Mouse (Mus musculus): Measurements from ENCODE around the gene Ctcfl.
A peak's percentile ranks its signal among the peaks of the same experiment; 100 is the strongest.

The Ctcfl gene

GRCm38 (mm10) chr2:173056303-173056881 lies 62.9 kb downstream of the Ctcfl start:
- DNase-seq (ENCODE audit: low read depth, low spot score), result peak; percentile 46
- Histone ChIP-seq H3K36me3 (ENCODE audit: control insufficient read depth, insufficient read depth, low read length, poor library complexity, severe bottlenecking) (no peaks in the 10 kb centered on the region), H3K27me3 (ENCODE audit: control insufficient read depth, insufficient read depth, low read length, poor library complexity, severe bottlenecking) (no peaks in the 10 kb centered on the region)

- no peaks in the 10 kb centered on the region for H3K27me3 ChIP-seq (ENCODE audit: control insufficient read depth, insufficient read depth, low read length, poor library complexity, severe bottlenecking)
- H3K36me3 ChIP-seq (ENCODE audit: control insufficient read depth, insufficient read depth, low read length, poor library complexity, severe bottlenecking), result no peaks in the 10 kb centered on the region
- peak; percentile 81 for DNase-seq (ENCODE audit: low read depth, low spot score)
Observed at GRCm38 (mm10) chr2:173053846-173054245, 65.5 kb downstream of the Ctcfl start.

- no peak for DNase-seq (ENCODE audit: low read depth, low spot score)
- Histone ChIP-seq H3K27me3 (ENCODE audit: control insufficient read depth, insufficient read depth, low read length, poor library complexity, severe bottlenecking) (no peaks in the 10 kb centered on the region), H3K36me3 (ENCODE audit: control insufficient read depth, insufficient read depth, low read length, poor library complexity, severe bottlenecking) (no peaks in the 10 kb centered on the region)
Observed at GRCm38 (mm10) chr2:173052881-173053280, 66.4 kb downstream of the Ctcfl start.

DNA sequence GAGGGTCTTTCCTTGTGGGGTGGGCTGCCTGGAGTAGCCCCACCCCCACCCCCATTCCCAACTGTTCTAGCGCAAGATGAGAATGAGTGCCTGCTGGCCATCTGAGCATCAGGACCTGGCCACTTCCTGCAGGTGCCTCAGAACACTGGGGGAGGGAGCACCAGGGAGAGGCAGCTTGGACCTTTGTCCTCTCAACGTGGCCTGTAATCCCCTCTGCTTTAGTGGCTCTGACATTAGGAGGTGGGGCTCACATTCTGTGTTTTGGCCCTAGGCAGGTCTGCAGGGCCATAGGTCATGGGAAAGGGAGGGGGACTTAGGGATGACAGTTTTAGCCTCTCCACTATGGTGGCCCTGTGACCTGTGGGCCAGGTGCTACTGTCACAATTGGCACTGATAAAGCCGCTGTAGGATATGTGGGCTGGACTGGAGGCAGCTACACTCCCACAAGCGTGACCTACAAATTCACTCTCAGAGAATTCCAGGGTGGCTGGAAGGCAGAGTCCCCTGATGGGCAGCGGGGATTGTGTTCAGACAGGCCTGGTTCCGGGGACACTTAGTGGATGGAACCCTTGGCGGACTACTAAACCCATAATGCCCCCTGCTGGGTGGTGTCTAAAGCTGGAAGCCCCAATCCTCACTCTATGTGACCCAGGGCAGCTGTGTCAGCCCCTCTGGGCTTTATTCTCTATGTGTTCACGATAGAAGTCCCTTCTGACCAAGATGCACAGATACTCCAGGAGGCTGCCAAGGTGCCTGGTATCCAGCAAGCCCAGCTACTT lies 68.5 kb downstream of the Ctcfl start:
- Histone ChIP-seq H3K27me3 (ENCODE audit: control insufficient read depth, insufficient read depth, low read length, poor library complexity, severe bottlenecking) (no peaks in the 10 kb centered on the region), H3K36me3 (ENCODE audit: control insufficient read depth, insufficient read depth, low read length, poor library complexity, severe bottlenecking) (no peaks in the 10 kb centered on the region)
- DNase-seq (ENCODE audit: low read depth, low spot score), result no peak

GRCm38 (mm10) chr2:173049817-173050216 lies 69.5 kb downstream of the Ctcfl start:
- H3K36me3 ChIP-seq (ENCODE audit: control insufficient read depth, insufficient read depth, low read length, poor library complexity, severe bottlenecking), result no peaks in the 10 kb centered on the region
- no peaks in the 10 kb centered on the region for H3K27me3 ChIP-seq (ENCODE audit: control insufficient read depth, insufficient read depth, low read length, poor library complexity, severe bottlenecking)
- peak; percentile 62 for DNase-seq (ENCODE audit: low read depth, low spot score)

GRCm38 (mm10) chr2:173049231-173049630 lies 70.1 kb downstream of the Ctcfl start:
- no peaks in the 10 kb centered on the region for H3K27me3 ChIP-seq (ENCODE audit: control insufficient read depth, insufficient read depth, low read length, poor library complexity, severe bottlenecking)
- no peaks in the 10 kb centered on the region for H3K36me3 ChIP-seq (ENCODE audit: control insufficient read depth, insufficient read depth, low read length, poor library complexity, severe bottlenecking)
- no peak for DNase-seq (ENCODE audit: low read depth, low spot score)

DNA sequence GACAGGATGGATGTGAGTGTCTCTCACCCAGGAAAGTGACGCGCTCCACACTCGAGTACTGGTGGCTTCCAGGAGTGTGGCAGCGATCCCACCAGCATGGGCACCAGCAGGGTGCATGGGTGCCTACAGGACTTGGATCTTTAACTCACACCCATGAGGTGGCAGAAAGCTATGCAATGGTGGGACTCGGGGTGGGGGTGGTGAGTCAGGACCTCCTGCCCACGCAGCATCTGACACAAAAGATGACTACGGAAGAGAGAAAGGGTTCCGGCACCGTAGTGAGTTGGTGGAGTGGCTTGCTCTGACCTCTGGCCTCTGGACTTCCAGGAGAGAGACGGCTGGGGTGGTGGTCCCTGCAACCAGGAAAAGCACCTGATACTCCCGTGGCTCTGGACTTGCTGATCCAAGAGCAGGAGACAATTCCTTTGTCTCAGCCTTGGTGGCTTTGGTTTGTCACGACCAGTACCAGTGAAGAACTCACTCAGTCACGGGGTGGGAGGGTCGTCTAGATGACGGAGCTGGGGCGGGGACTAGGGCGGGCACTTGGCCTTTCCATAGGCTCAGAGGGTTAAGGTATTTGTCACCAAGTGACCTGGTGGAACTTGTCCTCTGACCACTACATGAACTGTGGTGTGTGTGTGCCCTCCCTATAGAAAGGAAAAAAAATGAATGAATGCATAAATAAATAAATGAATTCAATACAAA lies 71.1 kb downstream of the Ctcfl start:
- Histone ChIP-seq H3K27me3 (ENCODE audit: control insufficient read depth, insufficient read depth, low read length, poor library complexity, severe bottlenecking) (no peaks in the 10 kb centered on the region), H3K36me3 (ENCODE audit: control insufficient read depth, insufficient read depth, low read length, poor library complexity, severe bottlenecking) (no peaks in the 10 kb centered on the region)
- DNase-seq (ENCODE audit: low read depth, low spot score), result no peak

- no peak for DNase-seq (ENCODE audit: low read depth, low spot score)
Observed at GRCm38 (mm10) chr2:173047471-173047870, 71.9 kb downstream of the Ctcfl start.

DNA sequence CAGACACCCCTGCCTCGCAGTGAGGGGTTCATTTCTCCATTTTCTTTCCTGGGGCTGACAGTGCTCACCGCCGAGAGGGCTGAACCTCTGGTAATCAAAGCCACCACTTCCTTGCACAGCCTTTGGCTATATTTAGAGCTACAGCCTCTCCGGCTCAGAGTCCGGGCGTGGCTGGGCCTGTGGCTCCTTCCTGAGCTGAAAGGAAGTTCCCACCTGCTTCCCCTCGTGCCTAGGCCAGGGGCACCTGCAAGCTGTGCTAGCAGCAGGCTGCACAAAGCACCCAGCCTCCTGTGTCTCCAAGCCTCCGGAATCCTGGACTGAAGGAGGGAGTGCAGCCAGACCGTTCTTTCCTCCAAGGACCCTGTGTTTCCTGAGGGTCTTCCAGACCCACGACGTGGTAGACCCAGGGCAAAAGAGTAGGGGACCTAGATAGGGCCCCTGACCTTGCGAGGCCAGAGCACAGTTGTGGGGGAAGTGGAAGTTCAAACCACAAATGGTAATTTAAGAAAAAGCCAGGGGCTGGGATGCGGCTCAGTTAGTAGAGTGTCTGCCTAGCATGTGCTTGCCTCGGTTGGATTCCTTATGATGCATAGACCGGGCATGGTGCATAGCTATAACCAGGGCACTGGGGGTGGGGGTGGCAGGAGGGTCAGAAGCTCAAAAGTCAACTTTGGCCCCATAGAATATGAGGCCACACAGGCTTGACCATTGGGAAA lies 72.6 kb downstream of the Ctcfl start:
- Histone ChIP-seq H3K27me3 (ENCODE audit: control insufficient read depth, insufficient read depth, low read length, poor library complexity, severe bottlenecking) (no peaks in the 10 kb centered on the region), H3K36me3 (ENCODE audit: control insufficient read depth, insufficient read depth, low read length, poor library complexity, severe bottlenecking) (no peaks in the 10 kb centered on the region)
- peak; percentile 74 for DNase-seq (ENCODE audit: low read depth, low spot score)

More at GRCm38 (mm10) chr2:173047471-173047870, 71.9 kb downstream of the Ctcfl start:
- Histone ChIP-seq H3K36me3 (ENCODE audit: control insufficient read depth, insufficient read depth, low read length, poor library complexity, severe bottlenecking) (no peaks in the 10 kb centered on the region), H3K27me3 (ENCODE audit: control insufficient read depth, insufficient read depth, low read length, poor library complexity, severe bottlenecking) (no peaks in the 10 kb centered on the region)

GRCm38 (mm10) chr2:173044198-173044970 lies 74.9 kb downstream of the Ctcfl start:
- Histone ChIP-seq H3K27me3 (ENCODE audit: control insufficient read depth, insufficient read depth, low read length, poor library complexity, severe bottlenecking) (no peaks in the 10 kb centered on the region), H3K36me3 (ENCODE audit: control insufficient read depth, insufficient read depth, low read length, poor library complexity, severe bottlenecking) (no peaks in the 10 kb centered on the region)
- no peak for DNase-seq (ENCODE audit: low read depth, low spot score)

All from splenic B cell, adult 2 months (primary cell).